In genomic region chr2:38530955-38531381, GRCm38 (mm10) we compare ENCODE assay signal across 8 mouse cellular contexts. TPM values are rescaled to one million over a fixed set of nuclear protein-coding genes. Genes with fewer than 3 reads are reported as not detected.
A peak's percentile ranks its signal among the peaks of the same experiment; 100 is the strongest.
DNase-seq lines count a peak whose midpoint lies in the region; ATAC-seq and TF ChIP-seq lines count a peak whose summit lies in the region.

No protein-coding gene starts in this region.

- H3K4me2 ChIP-seq in forebrain, postnatal 0 days (ENCODE audit: low read depth): no peak overlapping the region
- H3K4me2 ChIP-seq in lung, postnatal 0 days (replicated peaks; ENCODE audit: low read depth, low read length): no peak overlapping the region

- peaks cover 14% of the 10 kb centered on the region for H3K36me3 ChIP-seq in erythroblast, embryonic 14.5 days (ENCODE audit: control insufficient read depth)
- H3K36me3 ChIP-seq in forebrain, postnatal 0 days (ENCODE audit: insufficient read depth): no peaks in the 10 kb centered on the region
- no peaks in the 10 kb centered on the region for H3K36me3 ChIP-seq in kidney, adult 2 months (ENCODE audit: control insufficient read depth, insufficient read depth, low read length)
- no peaks in the 10 kb centered on the region for H3K36me3 ChIP-seq in lung, postnatal 0 days (ENCODE audit: insufficient read depth, low read length)

- H3K27ac ChIP-seq in forebrain, postnatal 0 days (ENCODE audit: low read depth, low read length): no peak overlapping the region
- no peak overlapping the region for H3K27ac ChIP-seq in kidney, adult 2 months (ENCODE audit: insufficient read depth, low read depth, low read length)
- peak overlapping the region; percentile 72 for H3K27ac ChIP-seq in lung, postnatal 0 days (ENCODE audit: low read length)

- H3K27me3 ChIP-seq in erythroblast, embryonic 14.5 days (ENCODE audit: control insufficient read depth): no peaks in the 10 kb centered on the region
- no peaks in the 10 kb centered on the region for H3K27me3 ChIP-seq in forebrain, postnatal 0 days (ENCODE audit: insufficient read depth, low read length)
- no peaks in the 10 kb centered on the region for H3K27me3 ChIP-seq in kidney, adult 2 months (replicated peaks; ENCODE audit: control insufficient read depth, insufficient read depth, low read length)
- no peaks in the 10 kb centered on the region for H3K27me3 ChIP-seq in lung, postnatal 0 days (replicated peaks; ENCODE audit: insufficient read depth, low read length)

- H3K4me3 ChIP-seq in erythroblast, embryonic 14.5 days (replicated peaks): peak overlapping the region; percentile 58
- H3K4me3 ChIP-seq in forebrain, postnatal 0 days (ENCODE audit: low read depth, low read length): no peak overlapping the region
- no peak overlapping the region for H3K4me3 ChIP-seq in kidney, adult 2 months (ENCODE audit: insufficient read depth, low read depth, low read length)
- no peak overlapping the region for H3K4me3 ChIP-seq in lung, postnatal 0 days (ENCODE audit: low read depth, low read length)

- no peak for ATAC-seq in erythroblast, adult 5-6 weeks (replicated peaks; ENCODE audit: low FRiP score, poor library complexity, severe bottlenecking)
- peak; percentile 38; the same call in 1 of the 2 replicates for ATAC-seq in forebrain, postnatal 0 days
- peak; percentile 62 for ATAC-seq in lung, postnatal 0 days

- WGBS in forebrain, postnatal 0 days: 43% methylated on average over 6 of the region's 6 CpGs
- WGBS in kidney, adult 2 months: 22% methylated on average over 6 of the region's 6 CpGs
- 4% methylated on average over 6 of the region's 6 CpGs for WGBS in lung, postnatal 0 days

- TF ChIP-seq EP300 in lung, postnatal 0 days (IDR thresholded peaks at IDR 0.05): peak; percentile 70

- no peaks in the 10 kb centered on the region for H3K9me3 ChIP-seq in erythroblast, embryonic 14.5 days (ENCODE audit: control insufficient read depth, low read length)
- H3K9me3 ChIP-seq in forebrain, postnatal 0 days (ENCODE audit: low read length): no peaks in the 10 kb centered on the region
- no peaks in the 10 kb centered on the region for H3K9me3 ChIP-seq in lung, postnatal 0 days (ENCODE audit: low read length)

- no peak overlapping the region for H3K9ac ChIP-seq in forebrain, postnatal 0 days
- H3K9ac ChIP-seq in lung, postnatal 0 days (replicated peaks; ENCODE audit: low read depth): no peak overlapping the region

- no peak for TF ChIP-seq CTCF in forebrain, postnatal 0 days (IDR thresholded peaks at IDR 0.05; ENCODE audit: low read depth)
- TF ChIP-seq CTCF in kidney, adult 2 months (conservative IDR thresholded peaks at IDR 0.05; ENCODE audit: insufficient read depth, insufficient read length, low read depth, low read length): no peak
- TF ChIP-seq CTCF in lung, postnatal 0 days (IDR thresholded peaks at IDR 0.05): no peak

- peaks cover 88% of the 10 kb centered on the region for H3K4me1 ChIP-seq in erythroblast, embryonic 14.5 days (ENCODE audit: control insufficient read depth)
- H3K4me1 ChIP-seq in forebrain, postnatal 0 days (ENCODE audit: insufficient read depth): no peaks in the 10 kb centered on the region
- H3K4me1 ChIP-seq in kidney, adult 2 months (ENCODE audit: control insufficient read depth, insufficient read depth, low read length): peaks cover 10% of the 10 kb centered on the region; the same call in 1 of the 2 replicates
- peaks cover 62% of the 10 kb centered on the region for H3K4me1 ChIP-seq in lung, postnatal 0 days (ENCODE audit: insufficient read depth, low read depth, low read length)

- no peak for TF ChIP-seq POLR2A in kidney, adult 2 months (IDR thresholded peaks at IDR 0.05; ENCODE audit: low read depth, low read length)

- DNase-seq in forebrain, postnatal 0 days: no peak
- peak; percentile 72 for DNase-seq in kidney, adult 2 months
- DNase-seq in lung, postnatal 0 days (ENCODE audit: low spot score): peak; percentile 84
- DNase-seq in left cerebral cortex, adult 18-20 months (ENCODE audit: low spot score in 2 of 2): no peak
- DNase-seq in cerebellum, adult 11 months: no peak
- no peak for DNase-seq in right cerebral cortex, postnatal 36 days (ENCODE audit: low spot score in 2 of 2)

RNA-seq across cellular contexts. Expression of gene Nek6, which starts 19.5 kb away (rescaled TPM):
- 0.21 TPM in 2 replicates for polyA plus RNA-seq in erythroblast, embryonic 14.5 days (2012)
- 0.38 and 1.9 TPM in 2 replicates for total RNA-seq in erythroblast, adult 5-6 weeks (2015; ENCODE audit: low replicate concordance)
- 0.14 and 1.9 TPM in 2 replicates for total RNA-seq in erythroblast, adult 5-6 weeks (2017; ENCODE audit: low replicate concordance)
- total RNA-seq in forebrain, postnatal 0 days (2014; rRNA removed): 19.7 and 21.0 TPM in 2 replicates
- polyA plus RNA-seq in forebrain, postnatal 0 days (2015; fragmentation: Nextera tagmentation; extraction: Ambion mirVana): 59.6 and 69.3 TPM in 2 replicates
- 15.0 and 18.6 TPM in 2 replicates for polyA plus RNA-seq in kidney, adult 2 months (2012; rRNA removed)
- polyA plus RNA-seq in lung, postnatal 0 days (2015; fragmentation: Nextera tagmentation; extraction: Ambion mirVana): 57.8 and 69.4 TPM in 2 replicates
- total RNA-seq in left cerebral cortex, adult 18-20 months (2021): 10 to 100 TPM; 25.1 to 30.8 TPM

Comparison
In these comparisons a context has a peak if more than half of its experiments do, and no peak if none do; other contexts are left out.
1. DNase-seq: peak in kidney, adult 2 months (single experiment) and lung, postnatal 0 days (single experiment); none in forebrain, postnatal 0 days (single experiment), left cerebral cortex, adult 18-20 months (0 of 2), cerebellum, adult 11 months (single experiment) and right cerebral cortex, postnatal 36 days (0 of 2).
2. RNA of gene Nek6, which starts 19.5 kb away (polyA plus RNA-seq): 59.6 to 69.3 TPM in forebrain, postnatal 0 days, 57.8 to 69.4 TPM in lung, postnatal 0 days and 15.0 to 18.6 TPM in kidney, adult 2 months; 0.21 TPM in erythroblast, embryonic 14.5 days; every median in the first group is over 10 times any median in the second.